Mouse (Mus musculus) stomach, postnatal 0 days (tissue): Measurements from ENCODE around the gene Pla2g2c. TPM values are rescaled to one million over a fixed set of nuclear protein-coding genes. Genes with fewer than 3 reads are reported as not detected.

Experiments
- ATAC-seq: fragments of 200-750 bp; cut with Nextera tagmentation; 2 replicates; pipeline ENCODE4 v1.8.0; 2017; ENCODE audit not compliant: low FRiP score, low TSS enrichment
- DNase-seq: peaks from one replicate; pipeline ENCODE4 v3.0.0-alpha.2; 2016; ENCODE audit warnings: low spot score
- H3K27ac ChIP-seq: fragments of 300-500 bp; sonication (generic); replicated peaks from 2 replicates; pipeline ENCODE4 v1.5.1; 2014; ENCODE audit warnings: mild to moderate bottlenecking, control low read depth
- H3K27me3 ChIP-seq: fragments of 300-500 bp; sonication (generic); 2 replicates; pipeline ENCODE4 v1.6.1; 2014; ENCODE audit warnings: low read length; ENCODE audit not compliant: control insufficient read depth, insufficient read depth
- H3K36me3 ChIP-seq: fragments of 300-500 bp; sonication (generic); 2 replicates; pipeline ENCODE4 v1.6.1; 2014; ENCODE audit warnings: low read length, mixed read lengths; ENCODE audit not compliant: control insufficient read depth, insufficient read depth
- H3K4me1 ChIP-seq: fragments of 300-500 bp; sonication (generic); replicated peaks from 2 replicates; pipeline ENCODE4 v1.6.1; 2014; ENCODE audit warnings: antibody characterized with exemption; ENCODE audit not compliant: control insufficient read depth, insufficient read depth
- H3K4me2 ChIP-seq: fragments of 300-500 bp; sonication (generic); replicated peaks from 2 replicates; pipeline ENCODE4 v1.6.1; 2014; ENCODE audit warnings: low read depth, mild to moderate bottlenecking, control low read depth, moderate library complexity
- H3K4me3 ChIP-seq: fragments of 300-500 bp; sonication (generic); 2 replicates; pipeline ENCODE4 v1.5.1; 2014; ENCODE audit warnings: low read depth, low read length, control low read depth
- H3K9ac ChIP-seq: fragments of 300-500 bp; sonication (generic); 2 replicates; pipeline ENCODE4 v1.6.1; 2014; ENCODE audit warnings: mild to moderate bottlenecking, low read length, control low read depth, mixed read lengths
- H3K9me3 ChIP-seq: fragments of 300-500 bp; sonication (generic); 2 replicates; pipeline ENCODE4 v1.6.1; 2016; ENCODE audit warnings: low read length; ENCODE audit not compliant: control insufficient read depth
- CTCF ChIP-seq: IDR thresholded peaks from 2 replicates; pipeline ENCODE4 v1.5.1; 2016; ENCODE audit warnings: antibody characterized with exemption, low read depth, mild to moderate bottlenecking, moderate library complexity
- EP300 ChIP-seq: optimal IDR thresholded peaks from 2 replicates; pipeline ENCODE3; 2016; ENCODE audit warnings: antibody characterized with exemption
- WGBS: fragments of 180-500 bp; shearing (Covaris S2); extraction: QIAGEN DNeasy Blood & Tissue Kit; methylation state at CpG from one replicate; pipeline ENCODE4 v1.1.7; 2014; 5-methylcytosine and 5-hydroxymethylcytosine counted together
- polyA plus RNA-seq: library from polyadenylated mRNA; unstranded; fragments of >200 nt; fragmentation: Nextera tagmentation; extraction: Ambion mirVana; gene quantifications from 2 replicates; pipeline ENCODE4 v1.2.1, GENCODE M21; 2015

Gene Pla2g2c
- polyA plus RNA-seq, 1 experiment from 2014 or later = 0.30 TPM

GRCm38 (mm10) chr4:138689094-138689512, 35.5 kb upstream of the Pla2g2c start:
- no peaks in the 10 kb centered on the region for H3K4me1 ChIP-seq
- no peak overlapping the region for H3K9ac ChIP-seq
- H3K36me3 ChIP-seq = no peaks in the 10 kb centered on the region
- H3K9me3 ChIP-seq = no peaks in the 10 kb centered on the region
- TF ChIP-seq CTCF (no peak), EP300 (no peak)
- H3K27me3 ChIP-seq = no peaks in the 10 kb centered on the region
- H3K4me3 ChIP-seq = no peak overlapping the region
- DNase-seq (no peak), ATAC-seq (no peak)
- H3K27ac ChIP-seq = no peak overlapping the region
- 37% methylated on average over 3 of the region's 3 CpGs for WGBS
- H3K4me2 ChIP-seq = no peak overlapping the region

GRCm38 (mm10) chr4:138690561-138690960, 34.0 kb upstream of the Pla2g2c start:
- no peak overlapping the region for H3K9ac ChIP-seq
- DNase-seq (no peak), ATAC-seq (no peak)
- TF ChIP-seq EP300 = no peak
- no peak for TF ChIP-seq CTCF
- H3K36me3 ChIP-seq = no peaks in the 10 kb centered on the region
- H3K27ac ChIP-seq = no peak overlapping the region
- no peak overlapping the region for H3K4me2 ChIP-seq
- H3K4me3 ChIP-seq = no peak overlapping the region
- WGBS = 7% methylated on average over 4 of the region's 4 CpGs
- no peaks in the 10 kb centered on the region for H3K4me1 ChIP-seq
- no peaks in the 10 kb centered on the region for H3K27me3 ChIP-seq
- H3K9me3 ChIP-seq = no peaks in the 10 kb centered on the region

- no peaks in the 10 kb centered on the region for H3K9me3 ChIP-seq
- 6% methylated on average over 19 of the region's 19 CpGs for WGBS
- H3K4me3 ChIP-seq = no peak overlapping the region
- H3K4me1 ChIP-seq = no peaks in the 10 kb centered on the region
- TF ChIP-seq EP300 (no peak), CTCF (no peak)
- no peaks in the 10 kb centered on the region for H3K36me3 ChIP-seq
- no peak for DNase-seq
- no peak for ATAC-seq
- no peak overlapping the region for H3K4me2 ChIP-seq
- no peak overlapping the region for H3K9ac ChIP-seq
- H3K27ac ChIP-seq = no peak overlapping the region
- H3K27me3 ChIP-seq = no peaks in the 10 kb centered on the region
Observed at GRCm38 (mm10) chr4:138691443-138692181, 33.0 kb upstream of the Pla2g2c start.

GRCm38 (mm10) chr4:138693043-138693692, 31.4 kb upstream of the Pla2g2c start:
- Histone ChIP-seq H3K27me3 (no peaks in the 10 kb centered on the region), H3K27ac (no peak overlapping the region), H3K9ac (no peak overlapping the region), H3K4me2 (no peak overlapping the region), H3K4me1 (no peaks in the 10 kb centered on the region), H3K4me3 (no peak overlapping the region), H3K36me3 (no peaks in the 10 kb centered on the region), H3K9me3 (no peaks in the 10 kb centered on the region)
- 50% methylated on average over 12 of the region's 12 CpGs for whole genome bisulfite sequencing
- DNase-seq (no peak), ATAC-seq (no peak)
- TF ChIP-seq CTCF (no peak), EP300 (no peak)

- Histone ChIP-seq H3K36me3 (no peaks in the 10 kb centered on the region), H3K9me3 (no peaks in the 10 kb centered on the region), H3K9ac (no peak overlapping the region), H3K4me1 (no peaks in the 10 kb centered on the region), H3K4me3 (no peak overlapping the region), H3K27ac (no peak overlapping the region), H3K4me2 (no peak overlapping the region), H3K27me3 (no peaks in the 10 kb centered on the region)
- DNase-seq = no peak
- TF ChIP-seq EP300 (no peak), CTCF (no peak)
- WGBS = 37% methylated on average over 7 of the region's 7 CpGs
- ATAC-seq = no peak
Observed at GRCm38 (mm10) chr4:138696720-138697119, 27.9 kb upstream of the Pla2g2c start.
